Mouse (Mus musculus) midbrain, embryonic 16.5 days (tissue): ENCODE measurements at regions not wholly inside any gene's neighbourhood (a gene's known extent, or its start where the extent isn't known, plus 50 kb on each side); places are given as distances from the start of the nearest gene placed in this dataset.

Experiments
- ATAC-seq: fragments of 200-750 bp; cut with Nextera tagmentation; 2 replicates; pipeline ENCODE4 v1.8.0; 2017; ENCODE audit warnings: moderate TSS enrichment
- H3K27ac ChIP-seq: fragments of 300-500 bp; sonication (generic); 2 replicates; pipeline ENCODE4 v1.5.1; 2014; ENCODE audit warnings: mild to moderate bottlenecking, low read length, mixed read lengths
- H3K27me3 ChIP-seq: fragments of 300-500 bp; sonication (generic); 2 replicates; pipeline ENCODE4 v1.6.1; 2014; ENCODE audit warnings: low read depth, low read length, mixed read lengths; ENCODE audit not compliant: control insufficient read depth, insufficient read depth
- H3K36me3 ChIP-seq: fragments of 300-500 bp; sonication (generic); 2 replicates; pipeline ENCODE4 v1.6.1; 2014; ENCODE audit warnings: mild to moderate bottlenecking, low read length, moderate library complexity, mixed read lengths; ENCODE audit not compliant: control insufficient read depth, insufficient read depth
- H3K4me1 ChIP-seq: fragments of 300-500 bp; sonication (generic); 2 replicates; pipeline ENCODE4 v1.6.1; 2014; ENCODE audit warnings: mild to moderate bottlenecking, low read length, mixed read lengths; ENCODE audit not compliant: control insufficient read depth, insufficient read depth
- H3K4me2 ChIP-seq: fragments of 300-500 bp; sonication (generic); 2 replicates; pipeline ENCODE4 v1.6.1; 2014; ENCODE audit warnings: mild to moderate bottlenecking, low read length, mixed read lengths
- H3K4me3 ChIP-seq: fragments of 300-500 bp; sonication (generic); 2 replicates; pipeline ENCODE4 v1.5.1; 2014; ENCODE audit warnings: low read depth, mild to moderate bottlenecking, low read length, moderate library complexity, mixed read lengths
- H3K9ac ChIP-seq: fragments of 300-500 bp; sonication (generic); 2 replicates; pipeline ENCODE4 v1.6.1; 2014; ENCODE audit warnings: low read depth, low read length, mixed read lengths
- H3K9me3 ChIP-seq: fragments of 300-500 bp; sonication (generic); replicated peaks from 2 replicates; pipeline ENCODE4 v1.6.1; 2014; ENCODE audit warnings: mild to moderate bottlenecking, low read length, mixed read lengths; ENCODE audit not compliant: control insufficient read depth, poor library complexity, severe bottlenecking
- WGBS: fragments of 180-500 bp; shearing (Covaris S2); extraction: QIAGEN DNeasy Blood & Tissue Kit; methylation state at CpG from one replicate; pipeline ENCODE4 v1.1.7; 2014; 5-methylcytosine and 5-hydroxymethylcytosine counted together

DNA sequence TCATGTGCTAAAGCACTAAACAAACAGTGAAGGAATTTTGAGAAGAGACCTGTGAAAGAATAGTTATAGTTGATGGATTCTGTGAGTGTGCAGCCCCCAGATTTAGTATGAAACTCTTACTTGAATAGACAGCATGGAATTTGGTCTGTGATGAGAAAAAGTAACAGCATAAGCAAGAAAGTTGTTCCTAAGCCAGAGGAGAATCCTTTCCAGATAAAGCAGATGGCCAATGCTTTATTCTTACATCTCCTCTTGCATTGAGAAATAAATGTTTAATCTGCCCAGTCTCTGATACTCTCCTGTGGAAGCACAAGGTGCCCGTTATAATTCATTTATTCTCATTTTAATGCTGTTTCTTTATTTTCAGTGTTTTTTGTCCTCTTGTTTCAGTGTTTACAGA, 263.5 kb downstream of the Tecrl start:
- H3K9me3 ChIP-seq = no peaks in the 10 kb centered on the region
- H3K27me3 ChIP-seq = no peaks in the 10 kb centered on the region
- no peaks in the 10 kb centered on the region for H3K36me3 ChIP-seq
- H3K27ac ChIP-seq = no peak overlapping the region
- 83% methylated on average over 1 of the region's 1 CpGs for WGBS
- H3K4me3 ChIP-seq = no peak overlapping the region
- H3K4me1 ChIP-seq = no peaks in the 10 kb centered on the region
- ATAC-seq = no peak
- H3K4me2 ChIP-seq = no peak overlapping the region
- H3K9ac ChIP-seq = no peak overlapping the region

DNA sequence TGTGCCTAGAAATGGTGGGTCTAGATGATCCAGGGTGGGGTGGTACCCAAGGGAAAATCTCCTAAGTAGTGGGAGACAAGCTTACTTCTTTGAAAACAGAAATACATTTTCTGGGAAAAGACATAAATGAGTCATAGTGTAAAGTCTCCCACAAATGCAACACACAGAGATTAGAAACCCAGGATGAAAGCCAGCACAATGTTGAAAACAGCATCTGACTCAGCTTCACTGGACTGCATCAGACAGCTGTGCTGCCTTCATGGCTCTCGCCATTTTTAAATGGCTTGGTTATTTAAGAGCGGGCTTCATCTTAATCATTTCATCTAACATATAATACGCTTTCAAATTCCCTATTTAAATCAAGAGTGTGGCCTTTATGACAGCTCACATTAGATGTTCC, 300.2 kb downstream of the Tecrl start:
- no peaks in the 10 kb centered on the region for H3K9me3 ChIP-seq
- H3K4me2 ChIP-seq = no peak overlapping the region
- no peaks in the 10 kb centered on the region for H3K4me1 ChIP-seq
- H3K9ac ChIP-seq = no peak overlapping the region
- H3K27ac ChIP-seq = no peak overlapping the region
- no peaks in the 10 kb centered on the region for H3K27me3 ChIP-seq
- 88% methylated on average over 3 of the region's 3 CpGs for WGBS
- no peaks in the 10 kb centered on the region for H3K36me3 ChIP-seq
- ATAC-seq = no peak
- H3K4me3 ChIP-seq = no peak overlapping the region

DNA sequence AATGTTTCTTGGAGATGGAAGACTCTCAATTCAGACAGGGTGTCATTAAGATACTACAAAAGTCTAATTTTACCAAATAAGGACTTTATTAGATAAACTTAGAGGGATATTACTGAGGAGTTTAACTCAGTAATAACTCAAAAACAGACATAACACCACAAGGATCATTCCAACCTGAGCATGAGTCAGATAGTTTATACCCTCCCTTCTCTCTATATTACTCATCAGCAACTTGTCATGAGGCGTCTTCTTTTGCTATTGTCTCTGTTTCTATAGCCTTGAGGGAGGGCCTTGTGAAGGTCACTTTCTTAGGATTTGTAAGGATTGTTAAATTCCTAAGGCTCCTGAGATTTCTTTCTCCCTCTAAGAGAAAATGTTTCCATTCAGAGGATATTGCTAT, 307.8 kb downstream of the Tecrl start:
- Histone ChIP-seq H3K4me3 (no peak overlapping the region), H3K9ac (no peak overlapping the region), H3K27ac (no peak overlapping the region), H3K4me1 (no peaks in the 10 kb centered on the region), H3K27me3 (no peaks in the 10 kb centered on the region), H3K4me2 (no peak overlapping the region), H3K36me3 (no peaks in the 10 kb centered on the region), H3K9me3 (no peaks in the 10 kb centered on the region)
- ATAC-seq = no peak
- WGBS = 83% methylated on average over 1 of the region's 1 CpGs

GRCm38 (mm10) chr5:83029703-83030102, 325.3 kb downstream of the Tecrl start:
- no peak overlapping the region for H3K9ac ChIP-seq
- no peaks in the 10 kb centered on the region for H3K9me3 ChIP-seq
- no peak overlapping the region for H3K4me2 ChIP-seq
- no peak overlapping the region for H3K4me3 ChIP-seq
- 84% methylated on average over 2 of the region's 2 CpGs for WGBS
- no peak overlapping the region for H3K27ac ChIP-seq
- H3K4me1 ChIP-seq = no peaks in the 10 kb centered on the region
- no peak for ATAC-seq
- H3K27me3 ChIP-seq = no peaks in the 10 kb centered on the region
- no peaks in the 10 kb centered on the region for H3K36me3 ChIP-seq

- ATAC-seq = no peak
Observed at GRCm38 (mm10) chr5:83006038-83006437, 349.0 kb downstream of the Tecrl start.

DNA sequence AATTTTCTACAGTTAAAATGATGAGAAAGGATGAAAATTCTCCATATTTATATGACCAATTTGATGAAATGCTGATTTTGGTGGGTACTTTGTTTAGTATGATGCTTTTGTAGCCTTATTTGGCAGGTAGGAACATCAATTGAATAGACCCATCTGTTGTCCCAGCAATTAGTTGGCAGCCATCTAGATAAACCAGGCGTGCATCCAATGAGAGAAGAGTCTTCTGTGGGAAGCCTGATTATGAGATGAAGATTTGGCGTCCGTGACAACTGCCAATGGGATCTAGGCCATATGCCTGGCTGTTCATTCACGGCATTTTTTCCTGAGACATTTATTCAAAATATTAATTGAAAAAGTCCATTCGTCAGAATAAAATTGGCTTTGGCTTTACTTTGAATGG, 365.9 kb downstream of the Tecrl start:
- WGBS = 64% methylated on average over 5 of the region's 5 CpGs
- H3K9ac ChIP-seq = no peak overlapping the region
- H3K27me3 ChIP-seq = no peaks in the 10 kb centered on the region
- ATAC-seq = no peak
- no peak overlapping the region for H3K4me2 ChIP-seq
- no peak overlapping the region for H3K4me3 ChIP-seq
- no peak overlapping the region for H3K27ac ChIP-seq
- no peaks in the 10 kb centered on the region for H3K36me3 ChIP-seq
- H3K9me3 ChIP-seq = no peaks in the 10 kb centered on the region
- H3K4me1 ChIP-seq = no peaks in the 10 kb centered on the region

More at GRCm38 (mm10) chr5:83006038-83006437, 349.0 kb downstream of the Tecrl start:
- no peaks in the 10 kb centered on the region for H3K9me3 ChIP-seq
- H3K4me3 ChIP-seq = no peak overlapping the region
- no peak overlapping the region for H3K27ac ChIP-seq
- no peak overlapping the region for H3K9ac ChIP-seq
- no peaks in the 10 kb centered on the region for H3K4me1 ChIP-seq
- H3K4me2 ChIP-seq = no peak overlapping the region
- no peaks in the 10 kb centered on the region for H3K36me3 ChIP-seq
- H3K27me3 ChIP-seq = no peaks in the 10 kb centered on the region

DNA sequence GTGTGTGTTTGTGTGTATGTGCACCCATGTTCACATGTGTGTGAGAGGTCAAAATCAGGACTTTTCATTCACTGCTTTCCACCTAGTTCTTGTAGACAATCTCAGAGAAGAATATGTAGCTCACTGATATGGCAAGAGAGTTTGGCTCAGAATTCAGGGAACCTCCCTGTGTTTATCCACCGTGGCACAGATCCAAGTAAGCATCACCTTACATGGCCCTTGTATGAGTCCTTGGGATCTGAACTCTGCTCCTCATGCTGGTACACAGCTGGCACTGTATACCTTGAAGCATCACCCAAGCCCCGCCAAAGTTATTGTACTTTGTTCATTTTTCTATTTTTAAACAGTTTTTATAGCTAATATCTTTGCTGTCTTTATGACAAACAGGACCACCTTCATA, 385.7 kb downstream of the Tecrl start:
- WGBS = 85% methylated on average over 2 of the region's 2 CpGs
- ATAC-seq = no peak
- H3K4me2 ChIP-seq = no peak overlapping the region
- H3K36me3 ChIP-seq = no peaks in the 10 kb centered on the region
- no peaks in the 10 kb centered on the region for H3K9me3 ChIP-seq
- H3K4me1 ChIP-seq = peaks cover 2% of the 10 kb centered on the region; the same call in 1 of the 2 replicates
- H3K27me3 ChIP-seq = no peaks in the 10 kb centered on the region
- H3K9ac ChIP-seq = no peak overlapping the region
- no peak overlapping the region for H3K27ac ChIP-seq
- H3K4me3 ChIP-seq = no peak overlapping the region

GRCm38 (mm10) chr5:82966824-82967223, 388.2 kb downstream of the Tecrl start:
- H3K27me3 ChIP-seq = no peaks in the 10 kb centered on the region
- H3K27ac ChIP-seq = no peak overlapping the region
- no peak overlapping the region for H3K4me3 ChIP-seq
- WGBS = 31% methylated on average over 3 of the region's 3 CpGs
- no peak overlapping the region for H3K9ac ChIP-seq
- peaks cover 2% of the 10 kb centered on the region; the same call in 1 of the 2 replicates for H3K4me1 ChIP-seq
- no peaks in the 10 kb centered on the region for H3K9me3 ChIP-seq
- H3K4me2 ChIP-seq = no peak overlapping the region
- H3K36me3 ChIP-seq = no peaks in the 10 kb centered on the region
- peak; percentile 63 for ATAC-seq

GRCm38 (mm10) chr5:82966180-82966579, 388.8 kb downstream of the Tecrl start:
- Histone ChIP-seq H3K9ac (no peak overlapping the region), H3K27ac (no peak overlapping the region), H3K9me3 (no peaks in the 10 kb centered on the region), H3K4me2 (no peak overlapping the region), H3K4me3 (no peak overlapping the region), H3K36me3 (no peaks in the 10 kb centered on the region), H3K27me3 (no peaks in the 10 kb centered on the region), H3K4me1 (peaks cover 2% of the 10 kb centered on the region; the same call in 1 of the 2 replicates)
- WGBS = 21% methylated on average over 5 of the region's 5 CpGs
- ATAC-seq = peak; percentile 91

DNA sequence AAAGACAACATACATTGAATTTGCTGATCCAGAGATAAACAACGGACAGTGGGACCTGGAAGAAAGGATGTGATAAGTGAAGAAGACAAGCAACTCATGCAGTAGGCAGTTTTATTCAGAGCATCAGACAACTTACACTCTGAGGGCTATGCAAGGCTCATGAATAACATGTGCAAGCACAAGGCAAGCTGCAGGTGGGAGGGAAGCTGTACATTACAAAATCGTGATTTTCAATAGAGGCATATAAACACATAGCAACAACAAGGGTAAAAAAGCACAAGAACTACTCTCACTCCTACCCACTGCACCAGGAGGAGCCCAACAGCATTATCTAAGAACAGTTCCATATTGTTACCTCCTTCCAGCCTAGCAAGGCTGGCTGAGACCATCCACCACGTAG, 390.5 kb downstream of the Tecrl start:
- no peak for ATAC-seq
- 71% methylated on average over 3 of the region's 3 CpGs for WGBS

More for the DNA sequence above, 390.5 kb downstream of the Tecrl start:
- no peak overlapping the region for H3K4me2 ChIP-seq
- H3K9me3 ChIP-seq = no peaks in the 10 kb centered on the region
- H3K27me3 ChIP-seq = no peaks in the 10 kb centered on the region
- no peak overlapping the region for H3K27ac ChIP-seq
- H3K4me3 ChIP-seq = no peak overlapping the region
- H3K4me1 ChIP-seq = peaks cover 2% of the 10 kb centered on the region; the same call in 1 of the 2 replicates
- H3K9ac ChIP-seq = no peak overlapping the region
- H3K36me3 ChIP-seq = no peaks in the 10 kb centered on the region
